Comparison of ENCODE assay signal across 8 mouse cellular contexts in the genomic region with DNA sequence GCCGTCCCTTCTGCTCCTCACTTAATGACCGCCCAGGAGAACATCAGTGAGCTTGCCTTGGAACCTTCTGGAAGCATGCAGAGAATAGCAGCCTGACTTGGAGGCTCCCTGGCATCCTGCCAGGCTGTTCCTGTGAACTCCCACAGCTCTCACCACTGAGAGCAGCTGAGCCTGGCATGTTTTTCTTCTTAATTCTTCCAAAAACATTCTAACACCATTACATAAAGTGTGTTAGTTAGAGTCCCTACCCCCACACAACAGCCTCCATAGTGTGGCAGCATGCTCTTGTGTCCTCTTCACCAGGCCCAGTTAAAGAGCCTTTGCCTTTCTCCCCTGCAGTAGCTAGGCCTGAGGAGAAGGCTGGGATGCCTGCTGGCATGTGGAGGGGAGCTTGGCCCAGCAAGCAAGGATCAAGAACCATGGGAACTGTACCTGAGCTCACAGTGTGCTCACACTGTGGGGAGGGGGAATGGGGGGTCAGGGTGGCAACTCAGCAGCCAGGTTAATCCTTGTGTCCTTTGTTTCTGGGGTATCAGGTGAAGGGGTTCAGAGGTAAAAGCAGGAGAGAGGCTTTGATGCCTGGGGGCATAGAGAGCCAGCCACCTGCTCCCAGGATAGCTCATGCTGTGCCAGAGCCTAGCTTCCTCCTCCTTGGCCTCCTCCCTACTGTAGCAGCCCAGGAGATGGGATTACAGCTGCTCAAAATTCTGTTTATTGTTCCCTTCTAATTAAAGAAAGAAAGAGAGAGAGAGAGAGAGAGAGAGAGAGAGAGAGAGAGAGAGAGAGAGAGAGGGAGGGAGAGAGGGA. TPM values are rescaled to one million over a fixed set of nuclear protein-coding genes. Genes with fewer than 3 reads are reported as not detected.
DNase-seq lines count a peak whose midpoint lies in the region; ATAC-seq and TF ChIP-seq lines count a peak whose summit lies in the region.

No protein-coding gene starts in this region.

- ATAC-seq in intestine, embryonic 14.5 days (replicated peaks; ENCODE audit: low FRiP score, low TSS enrichment, low read depth) = no peak
- ATAC-seq in intestine, postnatal 0 days = no peak

- H3K36me3 ChIP-seq in intestine, embryonic 14.5 days (ENCODE audit: control insufficient read depth, insufficient read depth, low read length) = no peaks in the 10 kb centered on the region
- no peaks in the 10 kb centered on the region for H3K36me3 ChIP-seq in intestine, postnatal 0 days (ENCODE audit: control insufficient read depth, insufficient read depth)
- no peaks in the 10 kb centered on the region for H3K36me3 ChIP-seq in testis, adult 2 months (ENCODE audit: control insufficient read depth, insufficient read depth, low read length)

- no peak overlapping the region for H3K27ac ChIP-seq in intestine, embryonic 14.5 days (ENCODE audit: low read depth)
- H3K27ac ChIP-seq in intestine, postnatal 0 days (ENCODE audit: low read depth, low read length) = no peak overlapping the region
- peak overlapping the region; percentile 44 for H3K27ac ChIP-seq in testis, adult 2 months (ENCODE audit: control insufficient read depth, insufficient read depth, low read depth, low read length)

- H3K4me1 ChIP-seq in intestine, embryonic 14.5 days (replicated peaks; ENCODE audit: control insufficient read depth, insufficient read depth, low read length) = peaks cover 4% of the 10 kb centered on the region; the same call in 1 of the 2 replicates
- H3K4me1 ChIP-seq in intestine, postnatal 0 days (replicated peaks; ENCODE audit: control insufficient read depth, insufficient read depth, low read length) = no peaks in the 10 kb centered on the region
- no peaks in the 10 kb centered on the region; the same call in 1 of the 2 replicates for H3K4me1 ChIP-seq in testis, adult 2 months (ENCODE audit: control insufficient read depth, insufficient read depth, low read length)

- 36% methylated on average over 2 of the region's 2 CpGs for WGBS in intestine, embryonic 14.5 days
- WGBS in intestine, postnatal 0 days = 47% methylated on average over 2 of the region's 2 CpGs

- peak; percentile 64 for DNase-seq in intestine, embryonic 14.5 days (ENCODE audit: low spot score)
- DNase-seq in brain, embryonic 14.5 days (ENCODE audit: low read depth) = peak; percentile 87
- DNase-seq in frontal cortex, adult 2 months (ENCODE audit: extremely low spot score in 1 of 2, low spot score in 1 of 2) = peak; percentile 90 to 93
- peak; percentile 78 for DNase-seq in kidney, postnatal 14 days
- peak; percentile 64 for DNase-seq in lung, postnatal 10 days
- no peak for DNase-seq in thymus, postnatal 36 days

- H3K4me3 ChIP-seq in intestine, embryonic 14.5 days (ENCODE audit: low read depth, low read length) = no peak overlapping the region
- H3K4me3 ChIP-seq in intestine, postnatal 0 days (ENCODE audit: low read depth, low read length) = no peak overlapping the region
- no peak overlapping the region for H3K4me3 ChIP-seq in testis, adult 2 months (ENCODE audit: control insufficient read depth, low read depth, low read length)

- H3K9me3 ChIP-seq in intestine, embryonic 14.5 days (ENCODE audit: control insufficient read depth, low read length) = no peaks in the 10 kb centered on the region
- no peaks in the 10 kb centered on the region for H3K9me3 ChIP-seq in intestine, postnatal 0 days (ENCODE audit: control insufficient read depth)

- no peak for TF ChIP-seq CTCF in intestine, postnatal 0 days (IDR thresholded peaks at IDR 0.05; ENCODE audit: low read depth)
- no peak for TF ChIP-seq CTCF in brain, embryonic 14.5 days (IDR thresholded peaks at IDR 0.05; ENCODE audit: borderline replicate concordance, extremely low read depth, insufficient read depth, insufficient read length)
- no peak for TF ChIP-seq CTCF in testis, adult 2 months (IDR thresholded peaks at IDR 0.05; ENCODE audit: control insufficient read depth, insufficient read depth, insufficient replicate concordance, low read depth, low read length)

- TF ChIP-seq POLR2A in brain, embryonic 14.5 days (IDR thresholded peaks at IDR 0.05; ENCODE audit: borderline replicate concordance, extremely low read depth, insufficient read depth, insufficient read length, poor library complexity, severe bottlenecking) = no peak
- TF ChIP-seq POLR2A in testis, adult 2 months (IDR thresholded peaks at IDR 0.05; ENCODE audit: control insufficient read depth, low read depth, low read length) = no peak

- H3K4me2 ChIP-seq in intestine, embryonic 14.5 days (ENCODE audit: low read length) = no peak overlapping the region
- H3K4me2 ChIP-seq in intestine, postnatal 0 days (replicated peaks; ENCODE audit: low read depth) = no peak overlapping the region

- H3K9ac ChIP-seq in intestine, embryonic 14.5 days (ENCODE audit: low read length) = no peak overlapping the region
- no peak overlapping the region for H3K9ac ChIP-seq in intestine, postnatal 0 days (ENCODE audit: low read depth, low read length)

- H3K27me3 ChIP-seq in intestine, embryonic 14.5 days (replicated peaks; ENCODE audit: control insufficient read depth, insufficient read depth, low read length) = no peaks in the 10 kb centered on the region
- H3K27me3 ChIP-seq in intestine, postnatal 0 days (replicated peaks; ENCODE audit: control insufficient read depth, insufficient read depth, low read length) = no peaks in the 10 kb centered on the region
- H3K27me3 ChIP-seq in testis, adult 2 months (ENCODE audit: control insufficient read depth, insufficient read depth, low read length) = no peaks in the 10 kb centered on the region

RNA-seq across cellular contexts. Expression of a gene that starts 7.3 kb away (rescaled TPM):
- polyA plus RNA-seq in intestine, embryonic 14.5 days (2014; fragmentation: Nextera tagmentation; extraction: Ambion mirVana) = 3.2 and 3.3 TPM in 2 replicates
- polyA plus RNA-seq in intestine, postnatal 0 days (2015; fragmentation: Nextera tagmentation; extraction: Ambion mirVana) = 7.2 and 8.6 TPM in 2 replicates
- polyA plus RNA-seq in brain, embryonic 14.5 days (2012; rRNA removed) = 16.6 and 17.4 TPM in 2 replicates
- 144 and 169 TPM in 2 replicates for polyA plus RNA-seq in frontal cortex, adult 2 months (2012; rRNA removed)
- polyA plus RNA-seq in testis, adult 2 months (2012; rRNA removed) = 3.5 and 4.6 TPM in 2 replicates

RNA-seq across cellular contexts. Expression of a gene that starts 11.8 kb away (rescaled TPM):
- polyA plus RNA-seq in intestine, embryonic 14.5 days (2014; fragmentation: Nextera tagmentation; extraction: Ambion mirVana) = 71.0 and 80.9 TPM in 2 replicates
- polyA plus RNA-seq in intestine, postnatal 0 days (2015; fragmentation: Nextera tagmentation; extraction: Ambion mirVana) = 129 and 137 TPM in 2 replicates
- polyA plus RNA-seq in brain, embryonic 14.5 days (2012; rRNA removed) = 309 and 395 TPM in 2 replicates
- 267 and 291 TPM in 2 replicates for polyA plus RNA-seq in frontal cortex, adult 2 months (2012; rRNA removed)
- polyA plus RNA-seq in testis, adult 2 months (2012; rRNA removed) = 55.8 and 57.5 TPM in 2 replicates

RNA-seq across cellular contexts. Expression of a gene that starts 34.2 kb away (rescaled TPM):
- 50.1 and 51.4 TPM in 2 replicates for polyA plus RNA-seq in intestine, embryonic 14.5 days (2014; fragmentation: Nextera tagmentation; extraction: Ambion mirVana)
- 65.1 and 67.4 TPM in 2 replicates for polyA plus RNA-seq in intestine, postnatal 0 days (2015; fragmentation: Nextera tagmentation; extraction: Ambion mirVana)
- polyA plus RNA-seq in brain, embryonic 14.5 days (2012; rRNA removed) = 75.1 and 103 TPM in 2 replicates
- polyA plus RNA-seq in frontal cortex, adult 2 months (2012; rRNA removed) = 73.0 and 74.7 TPM in 2 replicates
- polyA plus RNA-seq in testis, adult 2 months (2012; rRNA removed) = 154 and 171 TPM in 2 replicates

RNA-seq across cellular contexts. Expression of a gene that starts 44.9 kb away (rescaled TPM):
- 54.7 and 56.4 TPM in 2 replicates for polyA plus RNA-seq in intestine, embryonic 14.5 days (2014; fragmentation: Nextera tagmentation; extraction: Ambion mirVana)
- 29.9 and 36.9 TPM in 2 replicates for polyA plus RNA-seq in intestine, postnatal 0 days (2015; fragmentation: Nextera tagmentation; extraction: Ambion mirVana)
- polyA plus RNA-seq in brain, embryonic 14.5 days (2012; rRNA removed) = 58.5 and 66.4 TPM in 2 replicates
- 23.0 and 23.1 TPM in 2 replicates for polyA plus RNA-seq in frontal cortex, adult 2 months (2012; rRNA removed)
- 12.1 and 15.5 TPM in 2 replicates for polyA plus RNA-seq in testis, adult 2 months (2012; rRNA removed)

Comparison
In these comparisons a context has a peak if more than half of its experiments do, and no peak if none do; other contexts are left out.
1. DNase-seq: peak in intestine, embryonic 14.5 days (single experiment), brain, embryonic 14.5 days (single experiment), frontal cortex, adult 2 months (2 of 2), kidney, postnatal 14 days (single experiment) and lung, postnatal 10 days (single experiment); none in thymus, postnatal 36 days (0 of 2).